Mouse (Mus musculus) CH12.LX (cell line): ENCODE measurements at regions not wholly inside any gene's neighbourhood (a gene's known extent, or its start where the extent isn't known, plus 50 kb on each side); places are given as distances from the start of the nearest gene placed in this dataset.

Experiments used
- CTCF ChIP-seq, 2 experiments: IDR thresholded peaks in 1 of 2; conservative IDR thresholded peaks in 1 of 2; 2 replicates each; pipeline ENCODE4 v1.5.1; 2011 to 2012; ENCODE audit warnings: low read depth in 2 of 2, low read length in 2 of 2, improper control_type of control experiment in 1 of 2, inconsistent platforms in 1 of 2, mild to moderate bottlenecking in 1 of 2, moderate library complexity in 1 of 2
- EP300 ChIP-seq: IDR thresholded peaks from 2 replicates; pipeline ENCODE4 v1.6.1; 2011; ENCODE audit warnings: low read length, improper control_type of control experiment
- MAX ChIP-seq: IDR thresholded peaks from 2 replicates; pipeline ENCODE4 v1.6.1; 2011; ENCODE audit warnings: low read length, improper control_type of control experiment
- MAZ ChIP-seq: IDR thresholded peaks from 2 replicates; pipeline ENCODE4 v1.6.1; 2012; ENCODE audit warnings: low read depth, mild to moderate bottlenecking, inconsistent platforms, low read length, improper control_type of control experiment, moderate library complexity
- MEF2A ChIP-seq: IDR thresholded peaks from 2 replicates; pipeline ENCODE4 v1.6.1; 2014; ENCODE audit warnings: low read depth, mild to moderate bottlenecking, inconsistent platforms, low read length, improper control_type of control experiment, borderline replicate concordance
- MYC ChIP-seq: IDR thresholded peaks from 2 replicates; pipeline ENCODE4 v1.6.1; 2011; ENCODE audit warnings: low read depth, mild to moderate bottlenecking, improper control_type of control experiment, low read length
- NELFE ChIP-seq: IDR thresholded peaks from 2 replicates; pipeline ENCODE4 v1.6.1; 2011; ENCODE audit warnings: low read depth, low read length, improper control_type of control experiment
- POLR2A ChIP-seq: IDR thresholded peaks from 2 replicates; pipeline ENCODE4 v1.6.1; 2011; ENCODE audit warnings: low read depth, mild to moderate bottlenecking, improper control_type of control experiment, low read length
- SIN3A ChIP-seq: IDR thresholded peaks from 2 replicates; pipeline ENCODE4 v1.6.1; 2012; ENCODE audit warnings: low read length, improper control_type of control experiment, inconsistent platforms
- ZKSCAN1 ChIP-seq: IDR thresholded peaks from 2 replicates; pipeline ENCODE4 v1.6.1; 2012; ENCODE audit warnings: low read depth, inconsistent platforms, low read length, improper control_type of control experiment, borderline replicate concordance

- TF ChIP-seq POLR2A (no peak), MEF2A (no peak), CTCF (conservative IDR thresholded peaks at IDR 0.05 in 1 of 2, IDR thresholded peaks at IDR 0.05 in 1 of 2; ENCODE audit: low read depth in 2 of 2, low read length in 2 of 2) (no peak), MAZ (no peak), MAX (no peak), ZKSCAN1 (no peak), NELFE (no peak), SIN3A (no peak), MYC (no peak), EP300 (no peak)
Measured at GRCm38 (mm10) chr1:47603294-47603988, 710.8 kb upstream of the Slc39a10 start.
